Mouse (Mus musculus): ENCODE results near the gene Kcng4. TPM values are rescaled to one million over a fixed set of nuclear protein-coding genes. Genes with fewer than 3 reads are reported as not detected.

The Kcng4 gene
- polyA plus RNA-seq, 1 experiment from 2014 or later: 0.47 TPM

GRCm38 (mm10) chr8:119604996-119605395 is 30.5 kb downstream of the Kcng4 start, which contains the start of gene Taf1c:
Gene Taf1c, minus strand, starts transcription at chr8:119605222.
- H3K9ac ChIP-seq (replicated peaks): peak within 1 kb of the TSS; percentile 83
- peaks cover 16% of the 10 kb centered on the region for H3K4me1 ChIP-seq (replicated peaks)
- WGBS: 0% methylated on average over 23 of the region's 23 CpGs
- H3K4me2 ChIP-seq (replicated peaks): peak within 1 kb of the TSS; percentile 94
- peak within 1 kb of the TSS; percentile 84 for H3K4me3 ChIP-seq (replicated peaks)
- H3K27me3 ChIP-seq: no peaks in the 10 kb centered on the region
- no peaks in the 10 kb centered on the region for H3K9me3 ChIP-seq
- ATAC-seq: peak; percentile 82
- H3K27ac ChIP-seq: peak within 1 kb of the TSS; percentile 44; the same call in 1 of the 2 replicates
- peaks cover 31% of the 10 kb centered on the region for H3K36me3 ChIP-seq

GRCm38 (mm10) chr8:119604398-119604803 is 31.1 kb downstream of the Kcng4 start:
- peaks cover 16% of the 10 kb centered on the region for H3K4me1 ChIP-seq (replicated peaks)
- H3K9me3 ChIP-seq: no peaks in the 10 kb centered on the region
- H3K4me2 ChIP-seq (replicated peaks): peak overlapping the region; percentile 94
- H3K4me3 ChIP-seq (replicated peaks): peak overlapping the region; percentile 84
- H3K9ac ChIP-seq (replicated peaks): peak overlapping the region; percentile 83
- H3K27ac ChIP-seq: 0 out of 2 replicates have a peak overlapping the region, but pooled peaks have one; percentile 44
- H3K36me3 ChIP-seq: peaks cover 37% of the 10 kb centered on the region
- WGBS: 38% methylated on average over 12 of the region's 12 CpGs
- no peaks in the 10 kb centered on the region for H3K27me3 ChIP-seq
- peak; percentile 38; the same call in 1 of the 2 replicates for ATAC-seq

GRCm38 (mm10) chr8:119603771-119604170 is 31.7 kb downstream of the Kcng4 start:
- Histone ChIP-seq H3K4me3 (replicated peaks) (peak overlapping the region; percentile 84), H3K4me2 (replicated peaks) (peak overlapping the region; percentile 94), H3K27me3 (no peaks in the 10 kb centered on the region), H3K27ac (no peak overlapping the region), H3K9me3 (no peaks in the 10 kb centered on the region), H3K36me3 (peaks cover 43% of the 10 kb centered on the region), H3K9ac (replicated peaks) (peak overlapping the region; percentile 83), H3K4me1 (replicated peaks) (peaks cover 16% of the 10 kb centered on the region)
- no peak for ATAC-seq
- 89% methylated on average over 4 of the region's 4 CpGs for WGBS

- Histone ChIP-seq H3K4me2 (replicated peaks) (no peak overlapping the region), H3K27ac (no peak overlapping the region), H3K27me3 (no peaks in the 10 kb centered on the region), H3K9me3 (no peaks in the 10 kb centered on the region), H3K36me3 (peaks cover 7% of the 10 kb centered on the region), H3K4me1 (replicated peaks) (peaks cover 10% of the 10 kb centered on the region), H3K4me3 (replicated peaks) (no peak overlapping the region), H3K9ac (replicated peaks) (no peak overlapping the region)
- no peak for ATAC-seq
- 93% methylated on average over 7 of the region's 7 CpGs for WGBS
Measured at GRCm38 (mm10) chr8:119591456-119591855, 44.0 kb downstream of the Kcng4 start.

GRCm38 (mm10) chr8:119590348-119590747 is 45.1 kb downstream of the Kcng4 start:
- 83% methylated on average over 14 of the region's 14 CpGs for WGBS

GRCm38 (mm10) chr8:119588844-119589243 is 46.6 kb downstream of the Kcng4 start:
- 25% methylated on average over 10 of the region's 10 CpGs for WGBS
- no peak for ATAC-seq
- 0 out of 2 replicates have a peak, but pooled peaks cover 8% of the 10 kb centered on the region for H3K4me1 ChIP-seq (replicated peaks)
- H3K9ac ChIP-seq (replicated peaks): no peak overlapping the region
- H3K27ac ChIP-seq: no peak overlapping the region
- H3K27me3 ChIP-seq: no peaks in the 10 kb centered on the region; the same call in 1 of the 2 replicates
- no peaks in the 10 kb centered on the region for H3K36me3 ChIP-seq
- H3K4me3 ChIP-seq (replicated peaks): no peak overlapping the region
- H3K4me2 ChIP-seq (replicated peaks): no peak overlapping the region
- H3K9me3 ChIP-seq: no peaks in the 10 kb centered on the region

More at GRCm38 (mm10) chr8:119590348-119590747, 45.1 kb downstream of the Kcng4 start:
- Histone ChIP-seq H3K27ac (no peak overlapping the region), H3K9me3 (no peaks in the 10 kb centered on the region), H3K4me2 (replicated peaks) (no peak overlapping the region), H3K36me3 (no peaks in the 10 kb centered on the region), H3K27me3 (no peaks in the 10 kb centered on the region; the same call in 1 of the 2 replicates), H3K9ac (replicated peaks) (no peak overlapping the region), H3K4me3 (replicated peaks) (no peak overlapping the region), H3K4me1 (replicated peaks) (peaks cover 13% of the 10 kb centered on the region)
- no peak for ATAC-seq

- Histone ChIP-seq H3K36me3 (no peaks in the 10 kb centered on the region), H3K4me3 (replicated peaks) (no peak overlapping the region), H3K27ac (no peak overlapping the region), H3K27me3 (no peaks in the 10 kb centered on the region; the same call in 1 of the 2 replicates), H3K9ac (replicated peaks) (no peak overlapping the region), H3K9me3 (no peaks in the 10 kb centered on the region), H3K4me2 (replicated peaks) (no peak overlapping the region), H3K4me1 (replicated peaks) (0 out of 2 replicates have a peak, but pooled peaks cover 8% of the 10 kb centered on the region)
- 69% methylated on average over 4 of the region's 4 CpGs for WGBS
- ATAC-seq: no peak
Measured at GRCm38 (mm10) chr8:119588321-119588720, 47.2 kb downstream of the Kcng4 start.

GRCm38 (mm10) chr8:119585901-119586300 is 49.6 kb downstream of the Kcng4 start:
- H3K9ac ChIP-seq (replicated peaks): no peak overlapping the region
- H3K27ac ChIP-seq: no peak overlapping the region
- no peak for ATAC-seq
- H3K4me1 ChIP-seq (replicated peaks): 0 out of 2 replicates have a peak, but pooled peaks cover 8% of the 10 kb centered on the region
- H3K27me3 ChIP-seq: no peaks in the 10 kb centered on the region; the same call in 1 of the 2 replicates
- peak overlapping the region; percentile 28; the same call in 1 of the 2 replicates for H3K4me3 ChIP-seq (replicated peaks)
- H3K4me2 ChIP-seq (replicated peaks): peak overlapping the region; percentile 48
- H3K36me3 ChIP-seq: no peaks in the 10 kb centered on the region
- no peaks in the 10 kb centered on the region for H3K9me3 ChIP-seq
- 37% methylated on average over 12 of the region's 24 CpGs for WGBS

- Histone ChIP-seq H3K27me3 (peaks cover 28% of the 10 kb centered on the region), H3K27ac (no peak overlapping the region), H3K36me3 (no peaks in the 10 kb centered on the region), H3K4me3 (replicated peaks) (no peak overlapping the region), H3K9ac (replicated peaks) (no peak overlapping the region), H3K4me2 (replicated peaks) (no peak overlapping the region), H3K9me3 (no peaks in the 10 kb centered on the region), H3K4me1 (replicated peaks) (no peaks in the 10 kb centered on the region)
- ATAC-seq: no peak
- WGBS: 88% methylated on average over 5 of the region's 5 CpGs
Measured at GRCm38 (mm10) chr8:119580441-119581161, 54.9 kb downstream of the Kcng4 start.

- ATAC-seq: no peak
Measured at GRCm38 (mm10) chr8:119579096-119579495, 56.4 kb downstream of the Kcng4 start.

GRCm38 (mm10) chr8:119575366-119575726 is 60.1 kb downstream of the Kcng4 start:
- Histone ChIP-seq H3K27ac (no peak overlapping the region), H3K9me3 (no peaks in the 10 kb centered on the region), H3K4me1 (replicated peaks) (peaks cover 31% of the 10 kb centered on the region), H3K4me3 (replicated peaks) (peak overlapping the region; percentile 91), H3K27me3 (peaks cover 28% of the 10 kb centered on the region), H3K4me2 (replicated peaks) (peak overlapping the region; percentile 87), H3K9ac (replicated peaks) (peak overlapping the region; percentile 89), H3K36me3 (no peaks in the 10 kb centered on the region)
- 2% methylated on average over 16 of the region's 16 CpGs for WGBS
- ATAC-seq: no peak

More at GRCm38 (mm10) chr8:119579096-119579495, 56.4 kb downstream of the Kcng4 start:
- Histone ChIP-seq H3K27ac (no peak overlapping the region), H3K4me1 (replicated peaks) (peaks cover 3% of the 10 kb centered on the region), H3K27me3 (peaks cover 28% of the 10 kb centered on the region), H3K36me3 (no peaks in the 10 kb centered on the region), H3K9ac (replicated peaks) (no peak overlapping the region), H3K9me3 (no peaks in the 10 kb centered on the region), H3K4me2 (replicated peaks) (no peak overlapping the region), H3K4me3 (replicated peaks) (no peak overlapping the region)
- 44% methylated on average over 13 of the region's 13 CpGs for WGBS
